Mouse (Mus musculus): ENCODE measurements around the gene Suco. TPM values are rescaled to one million over a fixed set of nuclear protein-coding genes. Genes with fewer than 3 reads are reported as not detected.

The Suco gene
- 10 to 100 TPM; 17.4 to 23.4 TPM for total RNA-seq (2021)

DNA sequence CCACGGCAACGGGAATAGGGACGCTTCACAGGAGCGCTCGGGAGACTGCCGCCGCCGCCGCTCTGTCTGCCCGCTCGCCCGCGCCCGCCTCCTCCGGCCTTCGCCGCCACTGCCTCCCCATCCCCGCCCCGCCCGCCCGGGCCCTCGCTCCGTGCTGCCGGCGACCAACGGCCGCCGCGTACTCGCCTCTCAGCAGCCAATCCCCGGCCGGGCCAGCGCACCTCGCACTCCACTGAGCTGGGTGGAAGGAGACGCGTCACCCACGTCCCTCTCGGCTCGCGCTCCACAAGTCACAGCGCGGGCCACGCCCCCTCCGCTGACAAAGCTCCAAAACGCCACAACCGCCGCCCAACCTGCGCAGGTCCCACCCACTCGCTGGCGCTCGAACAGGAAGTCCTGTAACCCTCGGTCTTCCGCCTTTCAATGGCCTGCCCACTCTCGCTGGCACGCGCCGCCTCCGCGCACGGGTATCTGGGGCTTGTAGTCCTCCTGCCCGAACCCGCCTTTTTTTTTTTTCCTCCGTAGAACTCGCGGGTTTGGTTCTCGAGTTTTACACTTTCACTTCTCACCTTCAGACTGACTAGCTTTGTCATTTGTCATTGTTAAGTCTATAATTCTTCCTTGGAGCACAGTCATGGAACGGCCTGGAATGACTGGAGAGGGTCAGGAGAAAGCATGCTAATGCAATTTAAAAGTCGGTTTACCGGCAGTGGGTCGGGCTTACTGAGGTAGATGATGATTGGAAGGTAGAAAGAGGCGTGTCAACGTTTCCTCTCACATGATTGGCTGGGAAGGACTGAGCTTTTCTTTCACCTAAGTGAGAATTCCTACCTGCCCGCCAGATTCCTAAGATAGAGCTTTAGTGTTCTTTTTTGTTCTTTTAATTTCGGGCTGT is at the start of gene Suco:
Gene Suco, minus strand, starts transcription at position 130 of the 895 bp plus-strand sequence.
- intact Hi-C loops (cut with DNase I) = no loop called here
- DNase-seq = peak; percentile 100

DNA sequence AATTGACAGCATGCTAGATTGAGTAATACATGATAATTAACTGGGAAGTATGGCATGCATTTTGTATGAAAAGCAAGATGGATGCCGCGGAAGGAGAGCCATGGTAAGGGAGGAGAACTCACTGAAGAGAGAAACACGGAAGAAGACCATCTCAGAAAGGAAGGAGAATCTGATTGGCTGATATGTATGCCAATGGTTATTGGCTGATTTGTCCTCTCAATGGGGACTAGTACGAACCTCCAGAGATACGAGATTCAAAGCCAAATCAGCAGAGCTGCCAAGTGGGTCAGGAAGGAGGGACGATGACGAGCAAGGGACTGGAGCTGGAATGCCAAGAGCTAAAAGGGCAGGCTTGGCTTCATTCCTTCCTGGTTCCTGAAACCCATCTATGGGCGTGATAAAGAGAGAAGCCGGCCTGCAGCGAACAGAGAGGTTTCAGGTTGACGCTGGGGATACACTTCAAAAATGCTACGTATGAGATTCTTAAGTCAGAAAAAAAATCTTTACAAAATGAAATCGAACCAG is 48.9 kb upstream of the Suco start:
- DNase-seq = peak; percentile 32 to 37

DNA sequence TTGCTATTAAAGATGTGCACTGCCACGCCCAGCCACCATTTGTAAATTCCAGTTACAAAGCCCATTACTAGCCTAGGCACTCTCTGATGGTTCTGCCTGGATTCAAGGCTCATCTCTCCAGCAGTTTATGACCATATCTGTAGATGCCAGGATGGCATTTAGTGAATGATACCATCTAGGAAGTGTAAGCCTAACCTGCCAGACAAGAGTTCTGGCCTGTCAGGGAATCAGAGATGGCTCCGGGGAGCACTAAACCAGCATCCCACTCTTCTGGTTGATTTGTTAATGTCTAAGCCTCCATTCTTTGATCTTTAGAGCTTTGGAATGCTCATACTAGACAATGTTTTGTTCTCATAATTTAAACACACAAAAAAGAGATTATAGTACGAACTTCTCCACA is 47.8 kb upstream of the Suco start:
- DNase-seq = no peak
- intact Hi-C loops (cut with DNase I) = no loop called here

More for the DNA sequence above, 48.9 kb upstream of the Suco start:
- intact Hi-C loops (cut with DNase I) = no loop called here

DNA sequence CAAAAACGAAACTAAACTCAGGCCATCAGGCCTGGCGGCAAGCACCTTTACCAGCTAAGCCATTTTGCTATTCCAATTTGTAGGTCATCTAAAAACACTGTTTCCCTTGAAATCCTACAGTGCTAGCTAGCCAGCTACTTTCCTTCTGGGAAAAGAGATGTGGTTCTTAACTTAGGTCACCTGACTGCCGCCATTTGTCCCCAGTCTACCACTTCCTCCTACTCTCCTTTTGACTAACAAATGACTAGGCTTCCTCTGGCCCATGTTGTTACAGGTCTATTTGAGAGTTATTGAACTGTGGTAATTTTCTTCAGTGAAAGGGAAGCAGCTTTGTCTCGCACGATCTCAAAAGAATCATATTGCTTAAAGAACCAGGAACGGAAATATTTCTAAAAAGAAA is 45.4 kb upstream of the Suco start:
- intact Hi-C loops (cut with DNase I) = no loop called here

GRCm38 (mm10) chr1:161920475-161921454 is 44.3 kb upstream of the Suco start:
- no peak for DNase-seq
- intact Hi-C loops (cut with DNase I) = no loop called here

More for the DNA sequence above, 45.4 kb upstream of the Suco start:
- no peak for DNase-seq

DNA sequence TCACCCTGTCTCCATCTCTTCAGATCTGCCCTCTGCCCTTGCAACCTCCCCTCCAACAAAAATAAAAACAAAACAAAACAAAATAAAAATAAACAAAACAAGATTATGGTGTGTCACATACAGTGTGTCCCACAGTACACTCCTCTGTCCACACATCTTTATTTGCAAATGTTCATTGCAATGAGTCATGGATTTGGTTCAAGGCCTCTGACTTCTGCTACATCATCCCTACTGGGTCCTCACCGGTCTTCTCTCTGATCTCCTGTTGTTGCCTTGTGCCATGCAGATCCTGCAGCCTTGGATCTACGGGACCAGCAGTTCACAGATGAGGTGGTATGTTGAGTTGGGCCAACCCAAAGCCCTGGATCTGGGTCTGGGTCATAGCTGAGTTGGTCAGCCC is 43.1 kb upstream of the Suco start:
- intact Hi-C loops (cut with DNase I) = no loop called here

GRCm38 (mm10) chr1:161918682-161919372 is 42.3 kb upstream of the Suco start:
- DNase-seq = no peak
- intact Hi-C loops (cut with DNase I) = no loop called here

More for the DNA sequence above, 43.1 kb upstream of the Suco start:
- no peak for DNase-seq

GRCm38 (mm10) chr1:161917940-161918484 is 41.5 kb upstream of the Suco start:
- no peak for DNase-seq
- intact Hi-C loops (cut with DNase I) = no loop called here

DNA sequence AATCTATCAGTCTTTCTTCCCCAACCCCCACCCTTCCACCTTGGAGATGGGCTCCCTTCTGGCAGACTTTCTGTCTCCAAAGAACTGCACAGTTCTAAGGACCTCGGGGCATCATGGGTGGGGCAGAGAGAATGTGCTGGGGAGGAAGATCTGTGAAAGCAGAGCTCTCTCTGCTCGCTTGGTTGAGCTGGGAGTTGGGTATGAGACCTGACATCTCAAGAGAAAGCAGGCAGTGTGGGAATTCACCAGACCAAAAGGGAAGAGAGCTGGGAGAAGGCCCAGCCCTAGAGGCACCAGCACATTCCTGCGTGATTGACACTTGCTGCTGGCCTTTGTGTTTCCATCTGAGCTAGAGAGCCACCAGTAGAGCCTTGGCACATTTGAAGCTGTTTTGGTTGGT is 39.6 kb upstream of the Suco start:
- no peak for DNase-seq
- intact Hi-C loops (cut with DNase I) = no loop called here

GRCm38 (mm10) chr1:161913648-161913984 is 37.1 kb upstream of the Suco start:
- intact Hi-C loops (cut with DNase I) = no loop called here
- no peak for DNase-seq

DNA sequence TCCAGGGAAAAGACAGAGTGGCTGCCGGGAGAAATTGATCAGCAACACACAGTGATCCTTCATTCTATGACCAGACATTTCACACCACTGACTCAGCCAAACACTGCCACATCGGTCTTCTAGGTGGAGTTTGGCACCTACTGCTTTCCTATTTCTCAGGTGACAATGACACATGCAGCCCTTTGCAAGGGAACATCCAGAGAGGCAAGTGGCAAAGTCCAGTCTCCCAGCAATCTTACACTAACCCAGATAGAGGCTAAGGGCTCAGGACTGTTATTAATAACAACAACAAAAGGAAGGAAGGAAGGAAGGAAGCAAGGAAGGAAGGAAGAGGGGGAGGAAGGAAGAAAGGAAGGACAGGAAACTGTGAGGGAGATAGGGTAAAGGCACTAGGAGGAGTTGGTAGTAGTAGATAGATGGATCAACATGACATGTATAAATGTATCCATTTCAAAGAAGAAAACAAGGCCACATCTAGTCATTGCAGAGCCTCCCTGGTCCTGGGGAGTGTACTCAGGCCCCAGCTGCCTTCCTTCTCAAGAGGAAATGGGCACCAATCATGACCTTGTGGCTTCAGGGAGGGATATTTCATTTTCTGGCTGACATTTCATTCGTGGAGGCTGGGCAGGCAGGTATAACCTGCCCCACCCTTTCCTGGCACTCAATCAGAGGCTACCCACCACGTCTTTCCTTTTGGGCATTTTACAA is 36.6 kb upstream of the Suco start:
- no peak for DNase-seq
- intact Hi-C loops (cut with DNase I) = no loop called here

- intact Hi-C loops (cut with DNase I) = no loop called here
- DNase-seq = no peak
These were observed 32.6 kb upstream of the Suco start for GRCm38 (mm10) chr1:161909074-161909473.

DNA sequence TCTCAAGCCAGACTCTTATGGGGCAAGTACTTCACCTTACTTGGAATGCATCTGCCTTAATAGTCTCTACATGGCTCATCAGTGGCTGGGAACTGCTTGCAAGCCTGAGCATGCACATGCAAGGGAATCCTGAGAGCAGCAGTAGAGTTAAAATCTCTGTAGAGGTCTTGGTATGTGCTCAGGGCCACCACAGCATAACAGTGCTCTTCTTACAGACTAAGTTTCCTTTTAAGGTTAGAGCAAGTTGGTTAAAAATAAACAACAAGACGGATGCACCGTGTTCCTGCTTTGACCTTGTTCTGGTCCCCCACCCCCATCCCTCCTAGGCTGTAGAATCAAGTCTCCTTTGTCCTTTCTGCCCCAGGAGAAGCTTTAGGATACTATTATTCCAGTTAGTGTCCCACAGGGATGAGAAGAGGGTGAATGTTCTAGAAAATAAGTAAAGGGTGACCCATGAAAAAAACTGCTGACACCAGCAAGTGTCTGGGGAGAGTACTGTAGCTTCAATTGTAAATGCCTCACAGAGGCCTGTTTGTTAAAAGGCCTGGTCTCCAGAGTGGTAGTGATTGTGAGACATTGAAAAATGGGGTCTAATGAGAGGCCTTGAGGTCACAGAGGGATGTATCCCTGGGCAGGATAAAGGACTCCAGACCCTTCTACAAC is 31.4 kb upstream of the Suco start:
- intact Hi-C loops (cut with DNase I) = no loop called here

GRCm38 (mm10) chr1:161907111-161907510 is 30.6 kb upstream of the Suco start:
- intact Hi-C loops (cut with DNase I) = no loop called here
- DNase-seq = no peak

More for the DNA sequence above, 31.4 kb upstream of the Suco start:
- peak in 1 of 2 experiments; percentile 4 for DNase-seq

DNA sequence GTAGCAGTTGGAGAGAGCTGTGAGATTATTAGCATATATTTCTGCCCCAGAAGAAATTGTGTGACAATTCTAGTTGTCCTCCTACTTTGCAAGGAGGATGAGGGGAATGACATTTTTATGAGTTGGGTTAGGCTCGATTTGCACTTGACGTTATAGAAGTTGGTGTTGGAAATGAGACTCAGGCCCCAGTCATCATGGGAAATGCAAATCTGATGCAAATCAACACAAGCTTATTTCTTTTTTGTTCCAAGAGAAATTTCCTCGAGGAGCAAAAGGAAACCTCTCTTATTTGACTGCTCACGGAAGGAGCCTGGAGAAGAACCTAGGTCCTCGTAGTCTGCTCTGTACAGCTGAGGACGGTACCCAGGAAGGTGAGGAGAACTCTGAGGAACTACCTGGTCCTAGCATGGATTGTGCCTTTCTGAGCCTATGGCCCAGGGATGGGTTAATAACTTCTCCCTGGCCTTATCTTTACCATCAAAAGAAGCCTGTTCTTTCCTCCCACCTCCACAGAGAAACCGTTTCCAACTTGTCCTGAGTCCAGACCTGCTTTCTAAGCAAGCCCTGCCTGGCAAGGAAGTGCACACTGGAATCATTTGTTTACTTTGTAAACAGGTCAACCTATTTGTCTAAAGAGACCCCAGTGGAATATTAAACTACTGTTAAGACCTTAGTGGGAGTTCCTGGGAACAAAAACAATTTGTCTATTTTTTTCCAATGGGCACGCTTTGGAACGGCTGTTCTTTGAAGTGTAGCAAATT is 26.4 kb upstream of the Suco start:
- no peak for DNase-seq
- intact Hi-C loops (cut with DNase I) = no loop called here

GRCm38 (mm10) chr1:161900129-161900528 is 23.6 kb upstream of the Suco start:
- intact Hi-C loops (cut with DNase I) = no loop called here
- DNase-seq = no peak

GRCm38 (mm10) chr1:161897235-161897634 is 20.8 kb upstream of the Suco start:
- intact Hi-C loops (cut with DNase I) = no loop called here

DNA sequence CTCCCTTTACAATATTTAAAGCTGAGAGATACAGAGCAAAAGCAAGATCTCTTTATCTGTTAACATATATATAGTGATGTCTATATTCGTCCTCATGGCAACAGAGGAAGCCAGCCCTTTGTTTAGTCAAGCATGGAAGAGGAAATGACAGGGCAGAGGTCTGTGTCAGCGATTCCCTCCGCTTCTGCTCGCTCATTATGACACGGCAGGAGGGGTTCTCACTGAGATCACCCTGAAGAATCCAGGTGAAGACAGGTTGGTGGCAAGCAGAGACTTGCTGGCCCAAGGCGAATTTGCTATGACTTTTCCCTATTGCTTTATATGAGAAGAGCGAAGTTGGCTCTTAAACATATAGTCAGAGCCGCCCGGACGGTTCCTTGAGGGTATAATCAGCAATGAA is 19.6 kb upstream of the Suco start:
- intact Hi-C loops (cut with DNase I) = no loop called here
- peak in 1 of 2 experiments; percentile 13 for DNase-seq

More at GRCm38 (mm10) chr1:161897235-161897634, 20.8 kb upstream of the Suco start:
- no peak for DNase-seq

Data from heart, postnatal 10 days (tissue).